Mouse (Mus musculus): ENCODE results near the gene Gm9117. TPM values are rescaled to one million over a fixed set of nuclear protein-coding genes. Genes with fewer than 3 reads are reported as not detected.

Gm9117 gene
- polyA plus RNA-seq (2014; fragmentation: Illumina TruSeq; extraction: RNeasy Lipid Tissue Mini Kit (QIAGEN cat#74804); ENCODE audit: low read depth, low replicate concordance) = not detected

GRCm38 (mm10) chr3:93943443-93943842 lies at the start of gene Gm9117:
Gene Gm9117 (minus strand): TSS chr3:93943543.

GRCm38 (mm10) chr3:93961214-93961613 lies 17.9 kb upstream of the Gm9117 start, which contains the start of gene Tdpoz5:
Gene Tdpoz5 (minus strand): TSS chr3:93961314.

Other genes with a start within 250 kb of the Gm9117 start
- not detected for gene Gm5773, start 170.5 kb downstream of the Gm9117 start, polyA plus RNA-seq (2014; fragmentation: Illumina TruSeq; extraction: RNeasy Lipid Tissue Mini Kit (QIAGEN cat#74804); ENCODE audit: low read depth, low replicate concordance)
- gene Tdpoz4, start 147.1 kb downstream of the Gm9117 start, polyA plus RNA-seq (2014; fragmentation: Illumina TruSeq; extraction: RNeasy Lipid Tissue Mini Kit (QIAGEN cat#74804); ENCODE audit: low read depth, low replicate concordance) = not detected
- gene Tdpoz3, start 117.5 kb downstream of the Gm9117 start, polyA plus RNA-seq (2014; fragmentation: Illumina TruSeq; extraction: RNeasy Lipid Tissue Mini Kit (QIAGEN cat#74804); ENCODE audit: low read depth, low replicate concordance) = not detected
- not detected for gene Tdpoz5, start 17.8 kb upstream of the Gm9117 start, polyA plus RNA-seq (2014; fragmentation: Illumina TruSeq; extraction: RNeasy Lipid Tissue Mini Kit (QIAGEN cat#74804); ENCODE audit: low read depth, low replicate concordance)
- not detected for gene Gm9125, start 111.3 kb upstream of the Gm9117 start, polyA plus RNA-seq (2014; fragmentation: Illumina TruSeq; extraction: RNeasy Lipid Tissue Mini Kit (QIAGEN cat#74804); ENCODE audit: low read depth, low replicate concordance)
- not detected for gene Gm10697, start 129.1 kb upstream of the Gm9117 start, polyA plus RNA-seq (2014; fragmentation: Illumina TruSeq; extraction: RNeasy Lipid Tissue Mini Kit (QIAGEN cat#74804); ENCODE audit: low read depth, low replicate concordance)
- not detected for gene Gm10696, start 234.7 kb upstream of the Gm9117 start, polyA plus RNA-seq (2014; fragmentation: Illumina TruSeq; extraction: RNeasy Lipid Tissue Mini Kit (QIAGEN cat#74804); ENCODE audit: low read depth, low replicate concordance)

Data from kidney, adult 10 weeks (tissue).